Mouse (Mus musculus) C2C12 (cell line): Measurements from ENCODE around the gene BC003965.

Experiments used
- CEBPB ChIP-seq: IDR thresholded peaks from one replicate; pipeline ENCODE4 v1.6.1; 2011; ENCODE audit warnings: low read depth, mild to moderate bottlenecking, control low read depth, moderate library complexity
- CTCF ChIP-seq: IDR thresholded peaks from one replicate; pipeline ENCODE4 v1.5.1; 2011; ENCODE audit not compliant: control insufficient read depth, insufficient read depth, insufficient read length
- MAX ChIP-seq: IDR thresholded peaks from one replicate; pipeline ENCODE4 v1.6.1; 2011; ENCODE audit warnings: mild to moderate bottlenecking, control low read depth
- MYOD1 ChIP-seq: IDR thresholded peaks from one replicate; pipeline ENCODE4 v1.6.1; 2011; ENCODE audit warnings: low read depth; ENCODE audit not compliant: control insufficient read depth, insufficient read length
- MYOG ChIP-seq: IDR thresholded peaks from one replicate; pipeline ENCODE4 v1.6.1; 2011; ENCODE audit not compliant: control insufficient read depth, insufficient read length; ENCODE audit errors: extremely low read depth

- TF ChIP-seq CTCF (no peak), MAX (no peak), MYOG (no peak), CEBPB (no peak), MYOD1 (no peak)
These were observed 44.4 kb upstream of the BC003965 start for GRCm38 (mm10) chr17:25139960-25140359.
